Mouse (Mus musculus) mammary gland, adult 2 months (tissue): ENCODE results near the gene Rxra. TPM values are rescaled to one million over a fixed set of nuclear protein-coding genes. Genes with fewer than 3 reads are reported as not detected.

Experiments
- polyA plus RNA-seq: library from polyadenylated mRNA; depleted of rRNA; stranded (reverse); fragments of >200 nt; gene quantifications from 2 replicates; pipeline ENCODE4 v1.2.3, GENCODE M21; 2012; ENCODE audit warnings: low replicate concordance; rRNA removed

The Rxra gene
- 113 and 144 TPM in 2 replicates for polyA plus RNA-seq

DNA sequence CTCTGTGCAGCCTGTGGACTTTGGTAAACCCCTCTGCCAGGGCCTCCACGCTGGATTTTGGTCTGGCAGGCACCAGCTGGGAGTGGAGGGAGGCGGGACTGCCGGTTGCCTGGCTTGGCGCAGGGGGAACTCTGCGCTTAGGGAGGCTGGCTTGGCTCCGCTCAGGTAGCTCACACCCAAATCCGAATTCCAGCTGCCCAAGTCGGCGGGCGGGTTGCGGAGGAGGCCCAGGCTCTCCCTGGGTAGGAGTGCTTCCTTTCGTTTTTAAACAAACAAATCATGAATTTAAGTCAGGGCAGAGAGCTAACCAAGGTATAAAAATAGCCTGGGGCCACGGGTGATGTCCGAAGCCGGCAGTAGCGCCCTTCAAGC lies at the start of gene Rxra:
TSS of gene Rxra (plus strand) at position 335 of the 372 bp plus-strand sequence.

Other genes with a start within 250 kb of the Rxra start
- 21.2 and 32.3 TPM in 2 replicates for gene Vav2, start 249.4 kb upstream of the Rxra start, polyA plus RNA-seq
- 8.6 and 10.5 TPM in 2 replicates for gene Brd3os, start 234.1 kb upstream of the Rxra start, polyA plus RNA-seq
- gene Brd3, start 168.8 kb upstream of the Rxra start, polyA plus RNA-seq, result 17.3 and 32.8 TPM in 2 replicates
- gene Wdr5, start 161.3 kb upstream of the Rxra start, polyA plus RNA-seq, result 25.1 and 28.4 TPM in 2 replicates
- 39.8 and 55.6 TPM in 2 replicates for gene Col5a1, start 210.0 kb downstream of the Rxra start, polyA plus RNA-seq